Mouse (Mus musculus): ENCODE data around the gene Lin7b. TPM values are rescaled to one million over a fixed set of nuclear protein-coding genes. Genes with fewer than 3 reads are reported as not detected.
A peak's percentile ranks its signal among the peaks of the same experiment; 100 is the strongest.
"Not testable (repeated sequence)": the region's sequence is repeated elsewhere in the genome, so short reads cannot be mapped to it uniquely, and the experiment has no call there.

Gene Lin7b
- polyA plus RNA-seq, 1 experiment, result 2.7 TPM

DNA sequence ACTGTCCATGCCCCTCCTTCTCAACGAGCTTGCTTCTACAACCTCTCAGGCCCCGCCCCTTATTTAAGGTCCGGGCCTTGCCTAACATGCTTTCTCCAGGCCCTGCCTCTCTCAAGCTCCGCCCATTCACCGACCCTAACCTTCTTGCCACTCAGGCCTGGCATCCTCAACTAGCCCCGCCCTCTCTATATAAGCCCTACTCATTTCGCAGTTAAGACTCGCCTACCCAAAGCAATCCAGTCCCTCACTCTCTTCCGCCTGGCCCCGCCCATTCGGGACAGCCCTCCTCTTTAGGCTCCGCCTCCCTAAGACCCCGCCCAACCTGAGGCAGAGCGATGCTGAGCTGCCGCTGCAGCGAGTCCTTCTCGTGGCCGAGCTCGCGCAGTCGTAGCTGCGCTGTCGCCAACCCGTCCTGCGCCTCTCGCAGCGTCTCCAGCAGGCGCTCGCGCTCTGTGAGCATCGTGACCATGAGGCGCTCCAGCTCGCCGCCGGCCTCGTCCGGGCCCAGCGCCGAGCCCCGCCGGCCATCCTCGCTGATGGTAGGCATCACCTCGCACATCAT lies 9.1 kb downstream of the Lin7b start:
- H3K36me3 ChIP-seq (ENCODE audit: control insufficient read depth, insufficient read depth, low read length), result no peaks in the 10 kb centered on the region
- DNase-seq, result peak; percentile 70
- H3K27me3 ChIP-seq (replicated peaks; ENCODE audit: control insufficient read depth, insufficient read depth, low read length), result no peaks in the 10 kb centered on the region
- 2% methylated on average over 43 of the region's 43 CpGs for WGBS
- peak; percentile 7 for TF ChIP-seq POLR2A (IDR thresholded peaks at IDR 0.05; ENCODE audit: low read depth, low read length)
- no peak for TF ChIP-seq CTCF (conservative IDR thresholded peaks at IDR 0.05; ENCODE audit: insufficient read depth, insufficient read length, low read depth, low read length)
- no peak overlapping the region for H3K27ac ChIP-seq (ENCODE audit: insufficient read depth, low read depth, low read length)
- peak overlapping the region; percentile 23; the same call in 1 of the 2 replicates for H3K4me3 ChIP-seq (ENCODE audit: insufficient read depth, low read depth, low read length)
- no peaks in the 10 kb centered on the region for H3K4me1 ChIP-seq (ENCODE audit: control insufficient read depth, insufficient read depth, low read length)

GRCm38 (mm10) chr7:45360404-45361125 lies 9.8 kb downstream of the Lin7b start:
- TF ChIP-seq CTCF (conservative IDR thresholded peaks at IDR 0.05; ENCODE audit: insufficient read depth, insufficient read length, low read depth, low read length) (no peak), POLR2A (IDR thresholded peaks at IDR 0.05; ENCODE audit: low read depth, low read length) (no peak)

DNA sequence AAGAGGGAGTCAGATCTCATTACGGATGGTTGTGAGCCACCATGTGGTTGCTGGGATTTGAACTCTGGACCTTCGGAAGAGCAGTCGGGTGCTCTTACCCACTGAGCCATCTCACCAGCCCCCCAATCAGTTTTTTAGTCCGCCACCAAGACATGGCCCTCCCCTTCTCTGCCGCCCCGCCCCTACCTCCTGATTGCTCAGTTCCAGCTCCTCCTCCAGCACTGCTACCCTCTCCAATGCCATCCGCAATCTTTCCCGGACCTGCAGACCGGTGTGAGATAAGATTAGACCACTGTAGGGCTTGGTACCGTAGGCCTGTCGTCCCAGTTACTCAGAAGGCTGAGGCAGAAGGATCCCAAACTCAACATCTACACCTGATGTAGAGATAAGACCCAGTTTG lies 11.3 kb downstream of the Lin7b start:
- H3K27me3 ChIP-seq (replicated peaks; ENCODE audit: control insufficient read depth, insufficient read depth, low read length); H3K36me3 ChIP-seq (ENCODE audit: control insufficient read depth, insufficient read depth, low read length); H3K4me3 ChIP-seq (ENCODE audit: insufficient read depth, low read depth, low read length); H3K4me1 ChIP-seq (ENCODE audit: control insufficient read depth, insufficient read depth, low read length); DNase-seq; H3K27ac ChIP-seq (ENCODE audit: insufficient read depth, low read depth, low read length): not testable (repeated sequence)
- 63% methylated on average over 11 of the region's 11 CpGs for WGBS

More at GRCm38 (mm10) chr7:45360404-45361125, 9.8 kb downstream of the Lin7b start:
- H3K4me3 ChIP-seq (ENCODE audit: insufficient read depth, low read depth, low read length), result no peak overlapping the region
- 46% methylated on average over 18 of the region's 18 CpGs for WGBS
- H3K27me3 ChIP-seq (replicated peaks; ENCODE audit: control insufficient read depth, insufficient read depth, low read length), result no peaks in the 10 kb centered on the region
- DNase-seq, result no peak
- no peaks in the 10 kb centered on the region for H3K4me1 ChIP-seq (ENCODE audit: control insufficient read depth, insufficient read depth, low read length)
- no peaks in the 10 kb centered on the region for H3K36me3 ChIP-seq (ENCODE audit: control insufficient read depth, insufficient read depth, low read length)
- no peak overlapping the region for H3K27ac ChIP-seq (ENCODE audit: insufficient read depth, low read depth, low read length)

DNA sequence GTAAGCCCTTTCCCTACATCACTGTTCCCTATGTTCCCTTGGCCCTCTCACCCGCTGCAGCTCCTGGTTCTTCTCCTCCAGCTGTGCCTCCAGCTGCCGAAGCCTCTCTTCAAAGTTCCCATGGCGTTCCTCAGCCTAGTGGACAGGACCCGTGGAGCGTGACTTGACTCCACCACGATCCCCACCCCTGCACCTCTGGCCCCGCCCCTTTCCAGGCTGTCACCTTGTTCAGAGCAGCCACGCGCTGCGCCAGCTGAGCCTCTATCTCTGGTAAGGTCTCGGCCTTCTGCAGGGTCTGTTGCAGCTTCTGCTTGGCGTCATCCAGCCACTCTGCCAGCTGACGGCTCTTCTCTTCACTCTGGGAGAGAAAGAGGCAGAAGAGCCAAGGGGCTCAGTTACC lies 14.3 kb downstream of the Lin7b start:
- no peak overlapping the region for H3K4me3 ChIP-seq (ENCODE audit: insufficient read depth, low read depth, low read length)
- DNase-seq, result no peak
- TF ChIP-seq POLR2A (IDR thresholded peaks at IDR 0.05; ENCODE audit: low read depth, low read length), result no peak
- no peak for TF ChIP-seq CTCF (conservative IDR thresholded peaks at IDR 0.05; ENCODE audit: insufficient read depth, insufficient read length, low read depth, low read length)
- 26% methylated on average over 13 of the region's 13 CpGs for WGBS
- no peaks in the 10 kb centered on the region for H3K27me3 ChIP-seq (replicated peaks; ENCODE audit: control insufficient read depth, insufficient read depth, low read length)
- H3K4me1 ChIP-seq (ENCODE audit: control insufficient read depth, insufficient read depth, low read length), result no peaks in the 10 kb centered on the region
- H3K36me3 ChIP-seq (ENCODE audit: control insufficient read depth, insufficient read depth, low read length), result no peaks in the 10 kb centered on the region
- H3K27ac ChIP-seq (ENCODE audit: insufficient read depth, low read depth, low read length), result no peak overlapping the region

- Histone ChIP-seq H3K27ac (ENCODE audit: insufficient read depth, low read depth, low read length) (no peak overlapping the region), H3K4me3 (ENCODE audit: insufficient read depth, low read depth, low read length) (no peak overlapping the region), H3K27me3 (replicated peaks; ENCODE audit: control insufficient read depth, insufficient read depth, low read length) (no peaks in the 10 kb centered on the region), H3K4me1 (ENCODE audit: control insufficient read depth, insufficient read depth, low read length) (no peaks in the 10 kb centered on the region), H3K36me3 (ENCODE audit: control insufficient read depth, insufficient read depth, low read length) (no peaks in the 10 kb centered on the region)
- no peak for DNase-seq
- TF ChIP-seq CTCF (conservative IDR thresholded peaks at IDR 0.05; ENCODE audit: insufficient read depth, insufficient read length, low read depth, low read length) (no peak), POLR2A (IDR thresholded peaks at IDR 0.05; ENCODE audit: low read depth, low read length) (no peak)
- WGBS, result 66% methylated on average over 15 of the region's 15 CpGs
Observed at GRCm38 (mm10) chr7:45355318-45356020, 14.9 kb downstream of the Lin7b start.

DNA sequence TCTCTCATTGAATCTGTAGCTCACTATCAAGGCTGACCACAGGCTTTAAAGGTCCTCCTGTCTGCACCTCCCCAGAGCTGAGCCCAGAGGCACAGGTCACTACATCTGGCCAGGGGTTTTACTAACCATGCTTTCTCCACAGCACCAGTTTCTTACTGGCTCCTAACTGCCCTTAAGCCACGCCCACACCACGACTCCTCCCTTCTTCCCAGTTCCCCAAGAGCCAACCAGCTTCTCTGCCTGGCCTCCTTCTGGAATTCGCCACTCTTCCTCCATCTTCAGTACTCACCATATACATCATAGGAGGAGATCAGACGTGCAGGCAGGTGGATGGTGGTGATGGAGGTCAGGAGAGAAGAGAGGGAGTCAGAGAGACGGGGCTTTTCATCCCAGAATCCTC lies 17.3 kb downstream of the Lin7b start:
- 33% methylated on average over 5 of the region's 5 CpGs for WGBS
- no peak for DNase-seq
- no peaks in the 10 kb centered on the region for H3K4me1 ChIP-seq (ENCODE audit: control insufficient read depth, insufficient read depth, low read length)
- H3K27ac ChIP-seq (ENCODE audit: insufficient read depth, low read depth, low read length), result no peak overlapping the region
- H3K27me3 ChIP-seq (replicated peaks; ENCODE audit: control insufficient read depth, insufficient read depth, low read length), result no peaks in the 10 kb centered on the region
- TF ChIP-seq POLR2A (IDR thresholded peaks at IDR 0.05; ENCODE audit: low read depth, low read length) (no peak), CTCF (conservative IDR thresholded peaks at IDR 0.05; ENCODE audit: insufficient read depth, insufficient read length, low read depth, low read length) (no peak)
- no peak overlapping the region for H3K4me3 ChIP-seq (ENCODE audit: insufficient read depth, low read depth, low read length)
- no peaks in the 10 kb centered on the region for H3K36me3 ChIP-seq (ENCODE audit: control insufficient read depth, insufficient read depth, low read length)

GRCm38 (mm10) chr7:45346905-45347304 lies 23.5 kb downstream of the Lin7b start:
- no peak for DNase-seq
- Histone ChIP-seq H3K4me3 (ENCODE audit: insufficient read depth, low read depth, low read length) (no peak overlapping the region), H3K27me3 (replicated peaks; ENCODE audit: control insufficient read depth, insufficient read depth, low read length) (no peaks in the 10 kb centered on the region), H3K4me1 (ENCODE audit: control insufficient read depth, insufficient read depth, low read length) (no peaks in the 10 kb centered on the region), H3K27ac (ENCODE audit: insufficient read depth, low read depth, low read length) (no peak overlapping the region), H3K36me3 (ENCODE audit: control insufficient read depth, insufficient read depth, low read length) (no peaks in the 10 kb centered on the region)
- 74% methylated on average over 13 of the region's 13 CpGs for WGBS
- TF ChIP-seq CTCF (conservative IDR thresholded peaks at IDR 0.05; ENCODE audit: insufficient read depth, insufficient read length, low read depth, low read length) (no peak), POLR2A (IDR thresholded peaks at IDR 0.05; ENCODE audit: low read depth, low read length) (no peak)
